20 mouse cellular contexts compared by ENCODE assay signal in the genomic region with DNA sequence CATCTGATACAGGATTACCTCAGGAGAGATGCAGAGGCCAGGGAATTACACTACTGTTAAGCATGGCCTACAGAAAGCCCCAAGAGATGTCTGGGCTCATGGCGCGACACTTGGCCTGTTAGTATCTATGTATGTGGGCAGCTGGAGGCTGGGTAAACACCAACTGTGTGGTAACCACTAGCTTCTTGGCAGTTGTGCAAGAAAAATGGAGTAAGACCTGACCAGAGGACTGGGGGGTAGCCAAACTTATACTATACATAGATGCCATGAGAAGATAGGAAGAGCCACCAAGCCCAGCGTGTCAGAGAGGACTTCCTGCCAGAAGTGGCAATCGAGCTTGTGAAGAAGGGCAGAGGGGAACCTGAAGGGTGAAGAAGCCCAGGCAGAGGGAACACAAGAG. TPM values are rescaled to one million over a fixed set of nuclear protein-coding genes. Genes with fewer than 3 reads are reported as not detected.
DNase-seq lines count a peak whose midpoint lies in the region; ATAC-seq and TF ChIP-seq lines count a peak whose summit lies in the region.
"Had no signal": no experiment of that assay in that cellular context is flagged by ENCODE, and none has a peak within 500 bp of the region (broad histone marks: within the 10 kb centered on the region; RNA-seq: fewer than 3 reads in every experiment).

No protein-coding gene starts in this region.

- H3K27me3 ChIP-seq in testis, adult 2 months (ENCODE audit: control insufficient read depth, insufficient read depth, low read length), result no peaks in the 10 kb centered on the region
- H3K27me3 ChIP-seq in liver, embryonic 15.5 days, result no peaks in the 10 kb centered on the region
- H3K27me3 ChIP-seq: embryonic facial prominence, embryonic 15.5 days; kidney, embryonic 15.5 days; limb, embryonic 13.5 days had no signal

- H3K4me1 ChIP-seq in testis, adult 2 months (ENCODE audit: control insufficient read depth, insufficient read depth, low read length), result peaks cover 5% of the 10 kb centered on the region
- H3K4me1 ChIP-seq in liver, embryonic 15.5 days (replicated peaks), result no peaks in the 10 kb centered on the region
- H3K4me1 ChIP-seq: embryonic facial prominence, embryonic 15.5 days; limb, embryonic 13.5 days had no signal

- no peak overlapping the region for H3K4me3 ChIP-seq in testis, adult 2 months (ENCODE audit: control insufficient read depth, low read depth, low read length)
- no peak overlapping the region for H3K4me3 ChIP-seq in liver, embryonic 15.5 days (replicated peaks)
- H3K4me3 ChIP-seq: embryonic facial prominence, embryonic 15.5 days; gastrocnemius, adult 2 months; kidney, embryonic 15.5 days; limb, embryonic 13.5 days had no signal

- 53% methylated on average over 4 of the region's 4 CpGs for WGBS in liver, embryonic 15.5 days (ENCODE audit: insufficient replicate concordance)

- H3K27ac ChIP-seq in testis, adult 2 months (ENCODE audit: control insufficient read depth, insufficient read depth, low read depth, low read length), result peak overlapping the region; percentile 72
- no peak overlapping the region for H3K27ac ChIP-seq in liver, embryonic 15.5 days (replicated peaks)
- H3K27ac ChIP-seq: embryonic facial prominence, embryonic 15.5 days; kidney, embryonic 15.5 days; limb, embryonic 13.5 days; macrophage had no signal

- TF ChIP-seq POLR2A in testis, adult 2 months (IDR thresholded peaks at IDR 0.05; ENCODE audit: control insufficient read depth, low read depth, low read length), result no peak

- no peak for DNase-seq in testis, postnatal 14 days (ENCODE audit: low spot score)
- DNase-seq in ovary, postnatal 14 days (ENCODE audit: low spot score), result no peak
- DNase-seq in heart, adult 11 months, result no peak

- no peak overlapping the region for H3K9ac ChIP-seq in liver, embryonic 15.5 days
- H3K9ac ChIP-seq: embryonic facial prominence, embryonic 15.5 days; kidney, embryonic 15.5 days; limb, embryonic 13.5 days had no signal

- TF ChIP-seq CTCF in testis, adult 2 months (IDR thresholded peaks at IDR 0.05; ENCODE audit: control insufficient read depth, insufficient read depth, insufficient replicate concordance, low read depth, low read length), result no peak

- no peak overlapping the region for H3K4me2 ChIP-seq in liver, embryonic 15.5 days
- H3K4me2 ChIP-seq: embryonic facial prominence, embryonic 15.5 days; heart, embryonic 11.5 days; kidney, embryonic 15.5 days; limb, embryonic 13.5 days had no signal

- no peaks in the 10 kb centered on the region for H3K36me3 ChIP-seq in testis, adult 2 months (ENCODE audit: control insufficient read depth, insufficient read depth, low read length)
- no peaks in the 10 kb centered on the region for H3K36me3 ChIP-seq in liver, embryonic 15.5 days (replicated peaks)
- H3K36me3 ChIP-seq: embryonic facial prominence, embryonic 15.5 days; kidney, embryonic 15.5 days; limb, embryonic 13.5 days had no signal

- peak; percentile 34; the same call in 1 of the 2 replicates for ATAC-seq in liver, embryonic 15.5 days (ENCODE audit: insufficient read depth)
- ATAC-seq in megakaryocyte progenitor cell, adult 5-6 weeks (replicated peaks; ENCODE audit: poor library complexity), result peak; percentile 87
- ATAC-seq in erythroblast, adult 5-6 weeks (replicated peaks; ENCODE audit: low FRiP score, poor library complexity, severe bottlenecking), result no peak
- ATAC-seq: midbrain, embryonic 16.5 days had no signal

- no peaks in the 10 kb centered on the region for H3K9me3 ChIP-seq in liver, embryonic 15.5 days (replicated peaks)
- H3K9me3 ChIP-seq: embryonic facial prominence, embryonic 15.5 days; kidney, embryonic 15.5 days; limb, embryonic 13.5 days had no signal

RNA-seq across cellular contexts. Expression of gene Bcl2l10, which starts 14.6 kb away (rescaled TPM):
- polyA plus RNA-seq in testis, adult 2 months (2012; rRNA removed), result 0.08 TPM in 1 of 2 replicates, not detected in the other
- polyA plus RNA-seq in liver, embryonic 15.5 days (2015; fragmentation: Nextera tagmentation; extraction: Ambion mirVana), result not detected in 2 replicates
- not detected in 2 replicates for total RNA-seq in megakaryocyte progenitor cell, adult 5-6 weeks (2015)
- not detected in 2 replicates for total RNA-seq in megakaryocyte progenitor cell, adult 5-6 weeks (2017)
- not detected in 2 replicates for total RNA-seq in erythroblast, adult 5-6 weeks (2015; ENCODE audit: low replicate concordance)
- total RNA-seq in erythroblast, adult 5-6 weeks (2017; ENCODE audit: low replicate concordance), result not detected in 2 replicates
- total RNA-seq: gastrocnemius, adult 2 months; layer of hippocampus, adult 18-20 months had no signal
- polyA plus RNA-seq: embryonic facial prominence, embryonic 15.5 days; forebrain, embryonic 14.5 days; heart, embryonic 11.5 days; inflammation-experienced regulatory T-cells, adult 6 months; kidney, embryonic 15.5 days; limb, embryonic 13.5 days; macrophage; midbrain, embryonic 16.5 days; neural tube, embryonic 14.5 days; spleen, adult 2 months; stomach, embryonic 16.5 days had no signal

RNA-seq across cellular contexts. Expression of gene Mapk6, which starts 47.6 kb away (rescaled TPM):
- 204 and 209 TPM in 2 replicates for polyA plus RNA-seq in testis, adult 2 months (2012; rRNA removed)
- polyA plus RNA-seq in liver, embryonic 15.5 days (2015; fragmentation: Nextera tagmentation; extraction: Ambion mirVana), result 15.4 and 16.8 TPM in 2 replicates
- total RNA-seq in megakaryocyte progenitor cell, adult 5-6 weeks (2015), result 64.2 and 65.1 TPM in 2 replicates
- total RNA-seq in megakaryocyte progenitor cell, adult 5-6 weeks (2017), result 50.3 and 53.6 TPM in 2 replicates
- total RNA-seq in erythroblast, adult 5-6 weeks (2015; ENCODE audit: low replicate concordance), result 8.4 and 11.7 TPM in 2 replicates
- 4.9 and 17.6 TPM in 2 replicates for total RNA-seq in erythroblast, adult 5-6 weeks (2017; ENCODE audit: low replicate concordance)

RNA-seq across cellular contexts. Expression of gene Gnb5, which starts 56.1 kb away (rescaled TPM):
- polyA plus RNA-seq in testis, adult 2 months (2012; rRNA removed), result 3.7 and 4.0 TPM in 2 replicates
- 1.2 and 1.6 TPM in 2 replicates for polyA plus RNA-seq in liver, embryonic 15.5 days (2015; fragmentation: Nextera tagmentation; extraction: Ambion mirVana)
- 0.51 and 0.67 TPM in 2 replicates for total RNA-seq in megakaryocyte progenitor cell, adult 5-6 weeks (2015)
- total RNA-seq in megakaryocyte progenitor cell, adult 5-6 weeks (2017), result 1.00 and 2.1 TPM in 2 replicates
- not detected in 2 replicates for total RNA-seq in erythroblast, adult 5-6 weeks (2015; ENCODE audit: low replicate concordance)
- total RNA-seq in erythroblast, adult 5-6 weeks (2017; ENCODE audit: low replicate concordance), result 0.43 TPM in 1 of 2 replicates, not detected in the other
